Mouse (Mus musculus): ENCODE data around the gene Rufy3.

Rufy3 gene

GRCm38 (mm10) chr5:88685306-88685705, 120.5 kb downstream of the Rufy3 start:
- no peak for DNase-seq (ENCODE audit: low spot score in 2 of 2)

- no peak for DNase-seq (ENCODE audit: low spot score in 2 of 2)
These were observed 121.0 kb downstream of the Rufy3 start for GRCm38 (mm10) chr5:88685745-88686299.

GRCm38 (mm10) chr5:88687996-88688406, 123.2 kb downstream of the Rufy3 start:
- DNase-seq (ENCODE audit: low spot score in 2 of 2) = no peak

- no peak for DNase-seq (ENCODE audit: low spot score in 2 of 2)
These were observed 123.8 kb downstream of the Rufy3 start for GRCm38 (mm10) chr5:88688583-88689187.

GRCm38 (mm10) chr5:88689279-88689938, 124.6 kb downstream of the Rufy3 start:
- DNase-seq (ENCODE audit: low spot score in 2 of 2) = no peak

- no peak for DNase-seq (ENCODE audit: low spot score in 2 of 2)
These were observed 126.1 kb downstream of the Rufy3 start for GRCm38 (mm10) chr5:88690681-88691505.

- no peak for DNase-seq (ENCODE audit: low spot score in 2 of 2)
These were observed 126.8 kb downstream of the Rufy3 start for GRCm38 (mm10) chr5:88691506-88692095.

GRCm38 (mm10) chr5:88692586-88692985, 127.7 kb downstream of the Rufy3 start:
- DNase-seq (ENCODE audit: low spot score in 2 of 2) = no peak

GRCm38 (mm10) chr5:88693057-88693456, 128.2 kb downstream of the Rufy3 start:
- no peak for DNase-seq (ENCODE audit: low spot score in 2 of 2)

GRCm38 (mm10) chr5:88697291-88697690, 132.5 kb downstream of the Rufy3 start:
- no peak for DNase-seq (ENCODE audit: low spot score in 2 of 2)

GRCm38 (mm10) chr5:88699251-88699913, 134.5 kb downstream of the Rufy3 start:
- no peak for DNase-seq (ENCODE audit: low spot score in 2 of 2)

All from frontal cortex, postnatal 25 days (tissue).